Mouse (Mus musculus): ENCODE data around the gene 4833439L19Rik. TPM values are rescaled to one million over a fixed set of nuclear protein-coding genes. Genes with fewer than 3 reads are reported as not detected.
"Not testable (repeated sequence)": the region's sequence is repeated elsewhere in the genome, so short reads cannot be mapped to it uniquely, and the experiment has no call there.

4833439L19Rik gene
- polyA plus RNA-seq (2016; fragmentation: Nextera tagmentation; extraction: Ambion mirVana): 198 TPM in 2 replicates

DNA sequence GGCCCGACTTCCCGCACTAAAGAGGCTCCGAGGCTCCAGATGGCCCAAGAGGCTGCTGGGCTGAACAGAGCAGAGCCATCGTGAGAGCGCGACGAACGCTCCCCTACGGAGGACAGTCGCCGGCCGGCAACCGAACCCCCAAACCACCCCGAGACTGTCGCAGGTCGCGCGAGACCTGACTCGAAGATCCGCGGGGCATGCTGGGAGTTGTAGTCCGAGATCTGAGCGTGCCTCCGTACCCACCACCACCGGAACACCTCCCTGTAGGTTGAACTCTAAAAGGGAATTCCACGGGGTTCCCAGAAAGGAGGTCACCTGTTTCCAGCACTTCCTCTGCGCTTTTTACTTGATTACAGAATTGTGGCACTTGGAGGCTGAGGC lies at the start of gene 4833439L19Rik:
Gene 4833439L19Rik, minus strand, starts transcription at position 235 of the 381 bp plus-strand sequence.
- Histone ChIP-seq H3K4me3 (peak within 1 kb of the TSS; percentile 80), H3K4me1 (peaks cover 15% of the 10 kb centered on the region), H3K9me3 (replicated peaks) (no peaks in the 10 kb centered on the region), H3K27me3 (ENCODE audit: low read depth, poor library complexity, severe bottlenecking) (no peaks in the 10 kb centered on the region), H3K27ac (peak within 1 kb of the TSS; percentile 88), H3K36me3 (peaks cover 37% of the 10 kb centered on the region)
- DNase-seq (ENCODE audit: low spot score): peak; percentile 96
- under 1% methylated on average over 27 of the region's 27 CpGs for whole genome bisulfite sequencing

DNA sequence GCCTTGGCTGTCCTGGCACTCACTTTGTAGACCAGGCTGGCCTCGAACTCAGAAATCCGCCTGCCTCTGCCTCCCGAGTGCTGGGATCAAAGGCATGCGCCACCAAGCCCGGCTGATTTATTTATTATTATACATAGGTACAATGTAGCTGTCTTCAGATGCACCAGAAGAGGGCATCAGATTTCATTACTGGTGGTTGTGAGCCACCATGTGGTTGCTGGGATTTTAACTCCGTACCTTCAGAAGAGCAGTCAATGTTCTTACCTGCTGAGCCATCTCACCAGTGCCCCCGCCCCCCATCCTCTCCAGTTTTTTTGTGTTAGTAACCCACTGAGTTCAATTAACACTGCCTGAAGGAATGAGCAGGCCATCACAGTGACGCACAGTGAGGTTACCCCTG lies 47.9 kb upstream of the 4833439L19Rik start:
- H3K36me3 ChIP-seq; H3K4me3 ChIP-seq; H3K9me3 ChIP-seq (replicated peaks); DNase-seq (ENCODE audit: low spot score); H3K27ac ChIP-seq: not testable (repeated sequence)
- Histone ChIP-seq H3K4me1 (peaks cover 18% of the 10 kb centered on the region), H3K27me3 (ENCODE audit: low read depth, poor library complexity, severe bottlenecking) (peaks cover 32% of the 10 kb centered on the region)
- WGBS: 87% methylated on average over 8 of the region's 8 CpGs

DNA sequence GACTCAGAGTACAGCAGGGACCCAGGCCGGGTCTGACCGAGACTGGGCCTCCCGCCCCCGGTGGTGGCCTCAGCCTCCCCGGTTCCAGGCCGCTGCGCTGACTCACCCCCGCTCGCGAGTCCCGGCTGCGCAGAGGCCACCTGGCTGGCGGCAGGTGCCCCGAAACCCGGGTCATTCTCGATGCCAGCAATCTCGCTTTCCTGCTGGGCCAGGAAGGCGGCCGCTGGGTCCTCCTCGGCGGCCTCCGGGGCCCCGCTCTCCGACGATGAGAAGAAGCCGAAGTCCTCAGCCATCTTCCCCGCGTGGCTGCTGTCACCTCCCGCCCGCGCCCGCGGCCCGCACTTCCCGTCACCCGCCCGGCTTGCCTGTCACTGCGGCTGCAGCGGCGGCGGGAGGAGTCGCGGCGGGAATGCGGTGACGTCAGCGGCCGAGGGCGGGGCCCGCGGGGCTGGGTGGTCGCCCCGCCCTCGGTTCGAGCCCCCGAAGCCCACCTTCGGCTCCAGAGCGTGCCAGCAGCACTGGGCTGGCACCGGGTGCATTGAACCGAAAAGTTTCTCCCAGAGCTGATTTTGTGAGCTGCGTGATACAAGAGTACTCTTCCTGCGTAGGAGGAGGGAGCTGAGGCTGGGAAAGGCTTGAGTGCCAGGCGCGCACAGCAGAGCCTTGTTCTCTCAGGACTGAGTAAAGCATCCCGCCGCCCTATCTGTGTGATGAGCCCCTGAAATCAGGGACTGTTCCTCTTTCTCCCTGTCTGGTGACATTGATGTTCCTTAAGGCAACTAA lies 45.9 kb upstream of the 4833439L19Rik start, which contains the start of gene Cltb:
Gene Cltb, minus strand, starts transcription at position 373 of the 783 bp plus-strand sequence.
- peak; percentile 88 for DNase-seq (ENCODE audit: low spot score)
- Histone ChIP-seq H3K27ac (peak within 1 kb of the TSS; percentile 79), H3K27me3 (ENCODE audit: low read depth, poor library complexity, severe bottlenecking) (peaks cover 34% of the 10 kb centered on the region), H3K9me3 (replicated peaks) (no peaks in the 10 kb centered on the region), H3K4me3 (peak within 1 kb of the TSS; percentile 67), H3K36me3 (no peaks in the 10 kb centered on the region), H3K4me1 (peaks cover 18% of the 10 kb centered on the region)
- 1% methylated on average over 66 of the region's 66 CpGs for WGBS

DNA sequence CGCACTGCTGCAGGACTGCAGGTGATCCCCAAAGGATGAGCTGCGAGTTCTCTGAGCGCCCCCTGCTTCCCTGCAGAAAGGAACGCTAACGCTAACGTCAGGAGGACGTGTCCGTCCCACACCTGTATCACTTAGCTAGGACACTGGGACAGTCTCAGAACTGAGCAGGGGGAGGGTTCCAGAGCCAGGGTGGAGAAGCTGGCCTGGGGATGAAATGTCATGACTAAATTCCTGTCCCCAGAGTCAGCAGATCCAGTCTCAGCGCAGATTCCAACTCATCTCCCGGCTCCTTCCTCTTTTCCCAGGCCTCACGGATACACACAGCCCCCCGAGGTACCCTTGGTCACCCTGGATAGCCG lies 45.4 kb upstream of the 4833439L19Rik start:
- no peak for DNase-seq (ENCODE audit: low spot score)
- Histone ChIP-seq H3K27me3 (ENCODE audit: low read depth, poor library complexity, severe bottlenecking) (peaks cover 34% of the 10 kb centered on the region), H3K9me3 (replicated peaks) (no peaks in the 10 kb centered on the region), H3K36me3 (no peaks in the 10 kb centered on the region), H3K4me3 (peak overlapping the region; percentile 67), H3K4me1 (peaks cover 18% of the 10 kb centered on the region), H3K27ac (peak overlapping the region; percentile 79)
- WGBS: 9% methylated on average over 13 of the region's 13 CpGs

GRCm38 (mm10) chr13:54609301-54609700 lies 44.1 kb upstream of the 4833439L19Rik start:
- Histone ChIP-seq H3K4me3 (no peak overlapping the region), H3K9me3 (replicated peaks) (no peaks in the 10 kb centered on the region), H3K4me1 (peaks cover 21% of the 10 kb centered on the region), H3K27me3 (ENCODE audit: low read depth, poor library complexity, severe bottlenecking) (peaks cover 34% of the 10 kb centered on the region), H3K27ac (no peak overlapping the region), H3K36me3 (no peaks in the 10 kb centered on the region)
- no peak for DNase-seq (ENCODE audit: low spot score)
- 21% methylated on average over 1 of the region's 1 CpGs for WGBS

- 25% methylated on average over 8 of the region's 8 CpGs for WGBS
- H3K9me3 ChIP-seq (replicated peaks): no peaks in the 10 kb centered on the region
- H3K4me3 ChIP-seq: no peak overlapping the region
- peaks cover 34% of the 10 kb centered on the region for H3K27me3 ChIP-seq (ENCODE audit: low read depth, poor library complexity, severe bottlenecking)
- no peaks in the 10 kb centered on the region for H3K36me3 ChIP-seq
- H3K4me1 ChIP-seq: peaks cover 28% of the 10 kb centered on the region
- no peak overlapping the region for H3K27ac ChIP-seq
- DNase-seq (ENCODE audit: low spot score): no peak
These were observed 43.4 kb upstream of the 4833439L19Rik start for GRCm38 (mm10) chr13:54608666-54609065.

DNA sequence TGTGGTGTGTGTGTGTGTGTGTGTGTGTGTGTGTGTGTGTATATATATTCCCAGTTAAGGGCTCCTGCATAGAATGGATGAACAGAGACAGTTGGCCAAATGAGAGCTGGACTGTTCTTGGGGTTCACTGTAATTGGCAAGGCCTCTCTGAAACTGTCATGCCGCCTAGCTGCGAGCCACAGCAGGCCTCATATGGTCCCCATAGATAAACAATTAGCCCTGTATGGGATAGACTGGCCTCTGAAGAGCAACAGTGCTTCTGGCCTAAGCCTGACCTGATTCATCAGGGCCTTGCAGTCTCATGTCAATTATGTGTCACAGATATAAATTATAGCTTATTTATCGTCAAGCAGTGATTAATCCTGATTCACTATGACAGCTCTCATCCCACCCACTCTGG lies 42.8 kb upstream of the 4833439L19Rik start:
- H3K27ac ChIP-seq: no peak overlapping the region
- peaks cover 34% of the 10 kb centered on the region for H3K4me1 ChIP-seq
- no peak for DNase-seq (ENCODE audit: low spot score)
- H3K36me3 ChIP-seq: no peaks in the 10 kb centered on the region
- WGBS: 79% methylated on average over 3 of the region's 3 CpGs
- H3K4me3 ChIP-seq: no peak overlapping the region
- no peaks in the 10 kb centered on the region for H3K9me3 ChIP-seq (replicated peaks)
- H3K27me3 ChIP-seq (ENCODE audit: low read depth, poor library complexity, severe bottlenecking): peaks cover 34% of the 10 kb centered on the region

DNA sequence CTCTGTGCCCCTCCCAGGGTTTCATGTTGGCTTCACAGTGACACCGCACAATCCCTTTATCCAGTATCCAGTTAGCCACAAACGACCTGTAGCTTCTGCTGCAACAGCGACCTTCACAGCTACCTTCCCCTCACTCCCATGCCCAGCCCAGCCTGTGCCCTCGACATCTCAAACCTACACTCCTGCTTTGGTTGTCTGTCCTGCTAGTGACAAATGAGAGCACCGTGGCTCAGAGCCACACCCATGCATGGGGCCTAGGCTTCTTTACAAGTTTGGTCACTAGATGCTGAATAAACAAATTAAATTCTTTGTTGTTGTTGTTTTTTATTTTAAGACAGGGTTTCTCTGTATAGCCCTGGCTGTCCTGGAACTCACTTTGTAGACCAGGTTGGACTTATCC lies 42.0 kb upstream of the 4833439L19Rik start:
- H3K9me3 ChIP-seq (replicated peaks): no peaks in the 10 kb centered on the region
- peaks cover 34% of the 10 kb centered on the region for H3K27me3 ChIP-seq (ENCODE audit: low read depth, poor library complexity, severe bottlenecking)
- H3K36me3 ChIP-seq: no peaks in the 10 kb centered on the region
- WGBS: 66% methylated on average over 5 of the region's 5 CpGs
- H3K4me1 ChIP-seq: peaks cover 42% of the 10 kb centered on the region
- no peak overlapping the region for H3K4me3 ChIP-seq
- no peak for DNase-seq (ENCODE audit: low spot score)
- no peak overlapping the region for H3K27ac ChIP-seq

DNA sequence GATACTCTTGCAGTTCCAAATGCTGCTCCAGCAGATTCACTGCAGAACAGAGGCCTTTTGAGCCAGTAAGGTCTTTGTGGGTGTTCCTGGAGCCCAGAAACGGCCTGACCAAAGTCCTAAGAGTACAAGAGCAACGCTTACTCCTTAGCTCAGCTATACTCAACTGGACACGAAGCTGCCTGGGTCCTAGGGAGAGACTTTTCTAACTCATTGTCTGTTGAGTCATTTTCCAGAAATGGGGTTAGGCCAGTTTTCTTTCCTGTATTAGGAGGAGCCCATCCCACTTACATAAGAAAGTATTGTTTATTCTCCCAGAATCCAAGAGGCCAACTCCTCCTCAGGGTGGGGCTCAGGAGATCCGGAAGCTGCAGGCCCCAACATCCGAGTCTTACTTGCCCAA lies 40.2 kb upstream of the 4833439L19Rik start:
- Histone ChIP-seq H3K27me3 (ENCODE audit: low read depth, poor library complexity, severe bottlenecking) (peaks cover 25% of the 10 kb centered on the region), H3K4me1 (peaks cover 34% of the 10 kb centered on the region), H3K9me3 (replicated peaks) (no peaks in the 10 kb centered on the region), H3K4me3 (no peak overlapping the region), H3K27ac (no peak overlapping the region), H3K36me3 (no peaks in the 10 kb centered on the region)
- DNase-seq (ENCODE audit: low spot score): no peak
- 83% methylated on average over 5 of the region's 5 CpGs for WGBS

- WGBS: 69% methylated on average over 4 of the region's 4 CpGs
- Histone ChIP-seq H3K4me1 (peaks cover 33% of the 10 kb centered on the region), H3K4me3 (no peak overlapping the region), H3K27ac (no peak overlapping the region), H3K9me3 (replicated peaks) (no peaks in the 10 kb centered on the region), H3K36me3 (peaks cover 3% of the 10 kb centered on the region), H3K27me3 (ENCODE audit: low read depth, poor library complexity, severe bottlenecking) (peaks cover 13% of the 10 kb centered on the region)
- no peak for DNase-seq (ENCODE audit: low spot score)
These were observed 39.0 kb upstream of the 4833439L19Rik start for GRCm38 (mm10) chr13:54604221-54604620.

GRCm38 (mm10) chr13:54603501-54603900 lies 38.3 kb upstream of the 4833439L19Rik start:
- Histone ChIP-seq H3K27me3 (ENCODE audit: low read depth, poor library complexity, severe bottlenecking) (peaks cover 5% of the 10 kb centered on the region), H3K9me3 (replicated peaks) (no peaks in the 10 kb centered on the region), H3K36me3 (peaks cover 11% of the 10 kb centered on the region), H3K27ac (peak overlapping the region; percentile 64; the same call in 1 of the 2 replicates), H3K4me3 (no peak overlapping the region), H3K4me1 (peaks cover 28% of the 10 kb centered on the region)
- no peak for DNase-seq (ENCODE audit: low spot score)

DNA sequence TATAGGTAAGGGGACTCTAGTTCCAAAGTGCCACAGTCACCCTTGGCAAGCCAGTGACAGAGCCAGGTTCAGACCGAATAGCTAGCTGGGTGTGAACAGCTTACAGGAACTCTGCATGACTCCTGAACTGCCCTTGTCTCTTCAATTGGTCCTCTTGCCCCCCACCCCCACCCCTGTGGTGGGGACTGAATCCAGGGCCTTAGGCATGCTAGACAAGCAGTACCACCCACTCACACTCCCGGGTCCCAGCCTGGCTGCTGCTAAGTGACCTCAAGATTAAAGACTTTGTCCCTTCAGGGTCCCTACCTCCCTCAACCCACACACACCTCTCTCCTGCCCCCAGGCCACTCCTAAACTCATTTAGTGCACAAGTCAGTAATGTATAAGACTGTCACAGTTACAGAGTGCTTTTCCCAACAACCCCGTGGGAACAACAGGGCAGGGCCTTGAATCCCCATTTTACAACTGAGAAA lies 37.4 kb upstream of the 4833439L19Rik start:
- Histone ChIP-seq H3K27me3 (ENCODE audit: low read depth, poor library complexity, severe bottlenecking) (no peaks in the 10 kb centered on the region), H3K4me1 (peaks cover 27% of the 10 kb centered on the region), H3K9me3 (replicated peaks) (no peaks in the 10 kb centered on the region), H3K36me3 (peaks cover 16% of the 10 kb centered on the region), H3K27ac (peak overlapping the region; percentile 64; the same call in 1 of the 2 replicates), H3K4me3 (no peak overlapping the region)
- 27% methylated on average over 3 of the region's 3 CpGs for WGBS
- no peak for DNase-seq (ENCODE audit: low spot score)

DNA sequence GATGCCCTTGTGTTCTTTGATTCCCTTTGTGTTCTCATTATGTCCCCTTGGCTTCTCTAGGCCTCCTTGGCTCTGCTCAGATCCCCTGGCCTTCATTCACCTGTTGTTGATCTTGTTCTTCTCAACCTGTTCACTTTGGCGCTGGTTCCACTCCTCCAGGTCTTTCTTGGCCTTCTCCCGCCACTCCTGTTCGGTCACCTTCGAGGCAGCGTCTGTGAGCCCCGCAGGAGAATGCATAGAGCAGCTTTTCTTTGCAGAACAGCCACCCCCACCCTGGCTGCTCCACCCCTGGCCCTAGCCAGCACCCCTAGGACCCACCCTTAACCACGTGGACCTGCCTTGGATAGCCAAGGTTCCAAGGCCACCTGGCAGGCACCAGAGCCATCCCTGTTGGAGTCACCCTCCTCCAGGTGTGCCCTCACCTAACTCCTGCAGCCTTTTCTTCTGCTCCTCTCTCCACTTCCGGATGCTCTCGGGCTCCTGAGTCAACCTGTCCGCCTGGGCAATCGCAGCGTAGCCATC lies 33.4 kb upstream of the 4833439L19Rik start:
- Histone ChIP-seq H3K4me3 (no peak overlapping the region), H3K36me3 (peaks cover 23% of the 10 kb centered on the region), H3K27me3 (ENCODE audit: low read depth, poor library complexity, severe bottlenecking) (no peaks in the 10 kb centered on the region), H3K27ac (no peak overlapping the region), H3K9me3 (replicated peaks) (no peaks in the 10 kb centered on the region), H3K4me1 (peaks cover 24% of the 10 kb centered on the region)
- WGBS: 86% methylated on average over 12 of the region's 12 CpGs
- no peak for DNase-seq (ENCODE audit: low spot score)

Measured in limb, embryonic 10.5 days (tissue).